Mouse (Mus musculus) MN1 (cell line): ENCODE results near the gene Adm.
A peak's percentile ranks its signal among the peaks of the same experiment; 100 is the strongest.
"Not testable (repeated sequence)": the region's sequence is repeated elsewhere in the genome, so short reads cannot be mapped to it uniquely, and the experiment has no call there.

Source experiments
- DNase-seq: peaks from one replicate; pipeline ENCODE4 v3.0.0-alpha.2; 2016; ENCODE audit warnings: low spot score

The Adm gene

DNA sequence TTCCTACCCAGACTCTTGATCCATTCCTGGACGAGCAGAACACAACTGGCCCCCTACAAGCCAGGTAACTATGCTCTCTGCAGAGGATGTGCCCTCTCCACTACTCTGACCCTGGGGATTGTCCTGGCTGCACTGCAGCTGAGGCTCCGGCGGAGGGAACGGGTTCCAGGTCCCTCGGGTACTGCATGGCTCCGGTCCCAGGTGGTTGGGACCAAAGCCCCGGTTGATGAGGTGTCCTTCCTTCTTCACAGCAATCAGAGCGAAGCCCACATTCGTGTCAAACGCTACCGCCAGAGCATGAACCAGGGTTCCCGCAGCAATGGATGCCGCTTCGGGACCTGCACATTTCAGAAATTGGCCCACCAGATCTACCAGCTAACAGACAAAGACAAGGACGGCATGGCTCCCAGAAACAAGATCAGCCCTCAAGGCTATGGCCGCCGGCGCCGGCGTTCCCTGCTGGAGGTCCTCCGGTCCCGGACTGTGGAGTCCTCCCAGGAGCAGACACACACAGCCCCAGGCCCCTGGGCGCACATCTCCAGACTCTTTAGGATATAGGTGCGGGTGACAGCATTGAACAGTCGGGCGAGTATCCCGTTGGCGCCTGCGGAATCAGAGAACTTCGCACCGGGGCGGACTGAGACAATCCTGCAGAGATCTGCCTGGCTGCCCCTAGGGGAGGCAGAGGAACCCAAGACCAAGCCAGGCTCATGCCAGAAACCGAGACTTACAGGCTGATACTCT lies 1.3 kb downstream of the Adm start:
- peak; percentile 50 for DNase-seq

DNA sequence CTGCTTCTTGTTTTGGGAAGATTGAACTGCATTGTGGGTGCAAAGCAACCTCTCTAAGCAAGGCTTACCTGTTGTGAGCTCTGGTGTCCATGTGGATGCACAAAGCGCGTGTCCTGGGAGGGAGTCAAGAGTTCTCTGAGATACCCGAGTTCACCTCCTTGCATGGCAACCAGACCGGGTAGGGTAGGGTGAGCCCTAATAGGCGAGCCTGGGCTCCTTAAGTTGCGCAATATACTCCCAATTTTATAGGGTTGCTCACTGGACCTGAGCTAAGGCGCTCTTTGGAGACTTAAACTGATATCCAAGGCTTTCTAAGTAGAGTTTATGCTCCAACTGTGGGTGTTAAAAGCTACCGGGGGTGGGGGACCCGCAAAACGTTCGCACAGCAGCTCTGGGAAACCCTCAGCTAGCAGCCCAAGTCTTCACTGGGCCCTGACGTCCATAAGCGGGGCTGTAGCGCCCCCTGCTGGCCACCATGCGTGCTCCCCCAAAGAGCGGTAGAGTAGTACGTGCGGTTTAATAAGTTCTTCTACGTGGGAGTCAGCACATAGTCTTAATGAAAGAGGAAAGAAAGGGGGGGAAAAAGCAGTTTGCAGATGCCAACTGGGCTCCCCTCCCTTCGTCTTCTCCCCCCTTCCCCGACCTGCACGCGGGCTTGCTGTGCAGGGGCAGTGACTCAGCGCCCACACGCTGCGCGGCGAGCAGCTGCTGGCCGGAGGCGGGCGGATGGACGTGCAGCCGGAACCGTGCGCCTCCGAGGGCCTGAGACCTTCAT lies 2.6 kb downstream of the Adm start:
- peak; percentile 90 for DNase-seq

- DNase-seq, result peak; percentile 13
These were observed 3.9 kb downstream of the Adm start for GRCm38 (mm10) chr7:110631136-110631888.

DNA sequence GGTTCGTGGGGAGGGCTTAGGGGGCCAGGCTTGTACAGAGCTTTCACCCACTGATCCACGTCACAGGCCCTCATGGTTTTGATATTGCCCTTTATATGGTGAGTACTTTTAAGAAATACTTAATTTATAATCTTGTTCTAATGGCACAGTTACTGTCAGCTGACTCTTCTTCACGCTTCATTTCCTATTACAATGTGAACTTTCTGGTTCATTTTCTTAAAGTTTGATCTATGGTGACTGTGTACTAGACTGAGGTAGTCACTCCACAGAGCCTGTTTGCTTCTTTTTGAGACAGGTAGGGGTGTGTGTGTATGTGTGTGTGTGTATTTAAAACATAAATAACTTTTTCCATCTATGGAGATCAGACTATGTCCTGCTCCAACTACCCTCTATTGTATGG lies 8.5 kb downstream of the Adm start:
- DNase-seq, result no peak

DNA sequence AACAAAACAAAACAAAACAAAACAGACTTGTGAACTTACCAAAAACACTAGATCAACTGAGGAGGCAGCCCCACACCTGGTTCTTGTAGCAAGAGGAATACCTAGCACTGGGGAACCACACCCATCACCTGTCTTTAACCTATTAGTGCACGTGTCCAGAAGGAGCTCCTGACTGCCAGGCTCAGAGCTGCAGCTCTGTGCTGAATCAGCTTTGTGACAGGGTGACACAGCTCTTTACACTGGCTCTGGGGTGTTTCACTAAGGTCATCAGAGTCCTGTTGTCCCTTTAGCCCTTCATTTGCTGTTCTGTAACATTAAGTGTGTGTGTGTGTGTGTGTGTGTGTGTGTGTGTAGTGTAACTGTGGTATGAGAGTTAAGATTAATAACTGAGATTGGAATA lies 9.1 kb downstream of the Adm start:
- no peak for DNase-seq

DNA sequence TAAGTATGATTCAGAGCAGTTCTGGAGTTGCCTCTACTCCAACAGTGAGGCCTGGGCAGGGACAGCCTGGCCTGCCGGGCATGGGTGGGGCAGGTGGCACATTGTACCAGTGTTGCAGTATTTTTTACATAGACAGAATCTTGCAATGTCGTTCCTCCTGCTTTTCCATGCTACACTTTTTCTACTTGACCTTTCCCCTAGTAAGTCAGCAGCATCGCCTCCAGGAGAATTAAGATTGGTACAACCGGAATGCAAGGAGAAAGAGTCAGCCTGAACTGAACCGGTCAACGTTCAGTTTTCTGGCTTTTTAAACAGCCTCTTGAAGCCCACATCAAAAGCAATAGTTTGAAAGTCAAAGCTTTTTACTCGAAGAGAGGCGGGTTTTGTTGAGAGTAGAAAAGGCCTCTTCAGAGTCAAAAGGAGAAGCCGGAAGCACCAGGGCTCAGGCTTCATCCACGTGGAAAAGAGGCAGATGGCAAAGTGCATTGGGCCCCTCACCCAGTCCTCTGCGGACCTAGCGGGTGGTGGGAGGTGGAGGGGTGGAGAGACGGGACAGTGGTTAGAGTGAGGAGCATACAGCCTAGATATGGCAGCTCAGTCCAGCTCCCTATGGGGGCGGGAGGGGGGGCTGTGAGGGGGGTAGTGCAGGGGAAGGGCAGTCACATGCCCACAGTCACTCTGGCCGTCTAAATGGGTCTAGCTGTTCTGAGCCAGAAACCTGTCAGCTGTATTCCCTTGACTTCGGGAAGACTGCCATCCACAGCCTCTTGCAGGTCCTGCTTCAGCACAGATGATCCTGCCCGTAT lies 11.0 kb downstream of the Adm start:
- no peak for DNase-seq

- no peak for DNase-seq
These were observed 11.9 kb downstream of the Adm start for GRCm38 (mm10) chr7:110639291-110639915.

DNA sequence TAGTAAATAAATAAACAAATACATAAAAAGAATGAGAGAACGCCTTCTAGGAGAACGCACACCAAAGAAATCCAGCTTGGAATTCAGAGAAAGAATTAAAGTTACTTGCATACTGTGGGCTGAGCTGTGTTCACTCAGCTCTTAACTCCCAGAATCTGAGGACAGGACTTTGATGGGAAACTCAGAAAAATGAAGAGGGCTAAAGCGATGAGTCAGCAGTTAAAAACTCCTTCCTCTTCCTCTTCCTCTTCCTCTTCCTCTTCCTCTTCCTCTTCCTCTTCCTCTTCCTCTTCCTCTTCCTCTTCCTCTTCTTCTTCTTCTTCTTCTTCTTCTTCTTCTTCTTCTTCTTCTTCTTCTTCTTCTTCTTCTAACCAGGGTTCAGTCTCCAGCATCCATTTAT lies 12.5 kb downstream of the Adm start:
- DNase-seq, result not testable (repeated sequence)

- DNase-seq, result peak; percentile 78
These were observed 17.9 kb downstream of the Adm start for GRCm38 (mm10) chr7:110645311-110645710.

DNA sequence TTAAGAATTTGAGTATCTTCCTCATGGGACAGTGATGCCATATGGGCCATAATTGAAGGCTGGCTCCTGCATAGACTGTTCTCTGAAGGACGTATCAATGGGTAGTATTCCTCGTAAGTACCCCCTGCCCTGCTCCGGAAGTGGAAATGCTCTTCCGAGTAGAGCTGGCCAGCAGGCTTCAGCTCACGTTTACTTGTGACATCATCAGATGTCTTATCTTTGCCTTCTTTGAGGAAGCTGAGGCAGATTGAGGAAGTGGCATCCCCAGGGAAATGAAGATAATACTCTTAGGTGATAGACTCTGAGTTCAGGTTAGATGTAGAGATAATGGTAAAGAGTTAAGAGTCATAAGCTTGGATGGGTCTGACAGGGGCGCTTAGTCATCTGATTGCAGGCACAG lies 18.4 kb downstream of the Adm start:
- DNase-seq, result no peak

DNA sequence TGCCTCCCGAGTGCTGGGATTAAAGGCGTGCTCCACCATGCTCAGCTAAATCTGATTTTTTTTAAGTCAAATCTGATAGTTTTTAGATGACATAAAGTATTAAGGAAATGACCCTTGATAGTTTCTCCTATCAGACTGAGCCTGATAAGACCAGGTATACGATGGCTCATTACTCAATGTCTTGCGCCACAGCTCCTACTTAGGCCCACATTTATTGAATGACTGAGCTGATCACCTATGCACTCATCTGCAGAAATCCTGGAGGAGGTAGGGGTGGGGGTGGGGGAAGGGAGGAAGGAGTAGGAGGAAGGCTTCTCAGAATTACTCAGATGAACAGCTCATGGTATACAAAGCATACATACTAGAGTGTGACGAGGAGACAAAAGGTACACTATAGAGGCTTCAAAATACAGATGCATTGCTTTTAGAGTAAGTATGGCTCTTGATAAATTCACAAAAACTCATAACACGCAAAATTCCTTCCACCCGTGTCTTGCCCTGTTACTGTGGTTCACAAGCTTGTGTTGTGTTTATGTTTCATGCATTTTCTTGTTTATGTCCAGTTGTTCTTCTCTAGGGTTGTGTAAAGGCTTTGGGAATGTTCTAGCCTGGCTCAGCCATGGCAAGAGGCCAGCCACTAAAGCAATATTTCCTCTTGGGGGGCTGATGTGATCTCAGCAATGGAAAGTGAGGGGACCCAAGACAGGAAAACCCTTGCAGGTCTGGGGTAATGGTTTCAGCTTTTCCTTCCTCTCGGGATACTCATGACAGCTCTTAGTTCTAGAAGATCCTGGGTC lies 19.3 kb downstream of the Adm start:
- no peak for DNase-seq

GRCm38 (mm10) chr7:110647559-110648454 lies 20.3 kb downstream of the Adm start:
- DNase-seq, result no peak

- DNase-seq, result no peak
These were observed 21.1 kb downstream of the Adm start for GRCm38 (mm10) chr7:110648455-110649085.

- no peak for DNase-seq
These were observed 21.9 kb downstream of the Adm start for GRCm38 (mm10) chr7:110649133-110649987.

DNA sequence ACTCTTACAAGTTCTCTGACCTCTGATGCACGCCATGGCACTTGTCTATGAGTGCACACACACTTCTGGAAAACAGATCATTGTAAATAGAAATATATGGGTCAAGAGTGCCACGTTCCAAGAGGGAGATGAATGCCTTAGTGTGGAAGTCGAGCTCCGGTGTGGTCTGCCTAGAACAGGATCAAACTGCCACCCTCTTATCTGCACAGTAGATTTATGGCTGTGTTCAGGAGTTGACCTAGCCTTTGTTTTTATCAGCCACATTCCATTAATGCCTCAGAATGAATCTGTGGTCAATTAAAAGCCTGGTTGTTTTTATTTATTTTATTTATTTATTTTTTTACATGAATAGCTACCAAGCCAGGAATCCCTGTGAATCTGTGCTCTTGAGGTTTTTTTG lies 23.0 kb downstream of the Adm start:
- no peak for DNase-seq

DNA sequence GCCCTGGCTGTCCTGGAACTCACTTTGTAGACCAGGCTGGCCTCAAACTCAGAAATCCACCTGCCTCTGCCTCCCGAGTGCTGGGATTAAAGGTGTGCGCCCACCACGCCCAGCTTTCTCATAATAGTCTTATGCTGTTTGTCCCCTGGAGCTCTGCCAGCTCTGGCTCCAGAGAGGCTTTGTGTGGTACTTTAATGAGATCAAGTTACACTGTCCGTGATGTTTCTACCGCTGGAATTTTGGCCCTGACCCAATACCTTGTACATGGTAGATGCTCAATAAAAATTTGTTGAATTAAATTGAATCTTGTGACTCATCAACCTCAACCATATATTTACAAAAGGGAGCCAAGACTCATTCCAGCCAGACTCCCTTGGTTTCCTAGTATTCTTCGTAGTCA lies 23.6 kb downstream of the Adm start:
- DNase-seq, result peak; percentile 29

DNA sequence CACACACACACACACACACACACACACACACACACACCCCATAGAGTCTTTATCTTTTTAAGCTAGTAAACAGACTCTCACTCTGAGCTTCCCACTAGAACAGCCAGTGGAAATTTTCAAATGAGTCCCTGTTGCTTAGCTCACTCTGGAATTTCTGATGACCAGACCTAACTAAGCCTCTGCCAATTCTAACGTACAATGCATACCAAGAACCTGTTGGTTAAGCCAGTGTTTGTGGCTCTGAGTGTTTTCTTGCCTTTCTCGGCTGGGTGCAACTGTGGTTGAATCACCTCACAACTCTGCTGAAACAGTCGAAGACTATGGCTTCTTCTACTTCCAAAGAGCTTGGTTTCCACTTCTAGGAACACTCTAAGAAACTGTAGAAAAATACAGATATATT lies 27.8 kb downstream of the Adm start:
- DNase-seq, result no peak

DNA sequence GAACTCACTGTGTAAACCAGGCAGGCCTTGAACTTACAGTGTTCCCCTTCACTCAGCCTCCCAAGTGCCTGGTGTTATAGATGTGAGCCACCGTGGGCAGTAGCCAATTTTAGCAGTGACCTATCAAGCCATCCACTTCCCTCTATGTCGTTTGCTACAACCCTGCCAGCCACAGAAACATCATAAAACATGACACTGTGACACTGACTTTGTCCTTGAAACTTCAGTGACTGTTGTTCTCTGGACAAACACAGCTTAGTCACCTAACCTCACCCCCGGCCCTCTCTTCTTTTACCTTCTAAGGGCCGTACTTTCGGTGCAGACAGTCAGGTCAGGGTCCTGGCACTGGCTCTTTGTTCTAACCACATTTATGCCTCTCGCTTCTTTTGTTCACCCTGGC lies 28.5 kb downstream of the Adm start:
- no peak for DNase-seq
